Mouse (Mus musculus) kidney, adult 2 months (tissue): ENCODE measurements around the gene Atf6. TPM values are rescaled to one million over a fixed set of nuclear protein-coding genes. Genes with fewer than 3 reads are reported as not detected.

Experiments used
- DNase-seq: peaks from one replicate; pipeline ENCODE4 v3.0.0; 2021
- H3K27ac ChIP-seq: fragments of 200-500 bp; 2 replicates; pipeline ENCODE4 v1.5.1; 2012; ENCODE audit warnings: low read depth, low read length, control low read depth, inconsistent platforms; ENCODE audit not compliant: insufficient read depth
- H3K27me3 ChIP-seq: fragments of 200-500 bp; replicated peaks from 2 replicates; pipeline ENCODE4 v1.6.1; 2012; ENCODE audit warnings: mild to moderate bottlenecking, moderate library complexity, low read length, inconsistent platforms; ENCODE audit not compliant: control insufficient read depth, insufficient read depth
- H3K36me3 ChIP-seq: fragments of 200-500 bp; 2 replicates; pipeline ENCODE4 v1.6.1; 2012; ENCODE audit warnings: mild to moderate bottlenecking, moderate library complexity, low read length, inconsistent platforms; ENCODE audit not compliant: control insufficient read depth, insufficient read depth
- H3K4me1 ChIP-seq: fragments of 200-500 bp; 2 replicates; pipeline ENCODE4 v1.6.1; 2011; ENCODE audit warnings: low read length; ENCODE audit not compliant: control insufficient read depth, insufficient read depth
- H3K4me3 ChIP-seq: fragments of 200-500 bp; 2 replicates; pipeline ENCODE4 v1.5.1; 2011; ENCODE audit warnings: mild to moderate bottlenecking, low read depth, low read length, control low read depth; ENCODE audit not compliant: insufficient read depth
- CTCF ChIP-seq: fragments of 200-500 bp; conservative IDR thresholded peaks from 2 replicates; pipeline ENCODE4 v1.5.1; 2011; ENCODE audit warnings: low read depth, mild to moderate bottlenecking, control low read depth, low read length, moderate library complexity, mixed read lengths; ENCODE audit not compliant: insufficient read depth, insufficient read length
- POLR2A ChIP-seq: fragments of 200-500 bp; IDR thresholded peaks from one replicate; pipeline ENCODE4 v1.6.1; 2011; ENCODE audit warnings: low read depth, low read length, control low read depth
- WGBS: fragments of 180-500 bp; shearing (Covaris S2); methylation state at CpG from one replicate; pipeline ENCODE4 v1.1.7; 2018; 5-methylcytosine and 5-hydroxymethylcytosine counted together
- polyA plus RNA-seq: library from polyadenylated mRNA; depleted of rRNA; stranded (reverse); fragments of >200 nt; gene quantifications from 2 replicates; pipeline ENCODE4 v1.2.3, GENCODE M21; 2012

The Atf6 gene
- polyA plus RNA-seq, 1 experiment, result 15.4 TPM

DNA sequence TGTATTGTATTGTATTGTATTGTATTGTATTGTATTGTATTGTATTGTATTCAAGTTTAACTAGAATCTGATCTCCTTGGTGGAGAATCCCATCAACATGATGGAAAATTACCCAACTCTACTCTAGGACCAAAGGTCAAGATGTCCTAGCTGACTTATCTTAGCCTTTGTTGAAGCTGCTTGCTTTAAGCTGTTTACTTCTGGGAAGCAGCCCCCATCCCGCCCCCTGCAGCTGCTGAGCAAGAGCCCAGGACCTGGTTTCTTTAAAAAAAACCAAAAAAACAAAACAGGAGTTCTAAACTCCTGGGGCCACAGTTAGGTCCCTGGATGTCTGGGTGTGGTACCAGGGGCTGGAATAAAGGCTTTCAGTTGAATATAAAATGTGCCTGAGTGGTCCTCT is 24.7 kb upstream of the Atf6 start:
- DNase-seq, result no peak
- Histone ChIP-seq H3K27me3 (no peaks in the 10 kb centered on the region), H3K36me3 (no peaks in the 10 kb centered on the region), H3K4me1 (no peaks in the 10 kb centered on the region), H3K4me3 (no peak overlapping the region), H3K27ac (no peak overlapping the region)
- 69% methylated on average over 1 of the region's 1 CpGs for WGBS
- TF ChIP-seq CTCF, result no peak
- no peak for TF ChIP-seq POLR2A

DNA sequence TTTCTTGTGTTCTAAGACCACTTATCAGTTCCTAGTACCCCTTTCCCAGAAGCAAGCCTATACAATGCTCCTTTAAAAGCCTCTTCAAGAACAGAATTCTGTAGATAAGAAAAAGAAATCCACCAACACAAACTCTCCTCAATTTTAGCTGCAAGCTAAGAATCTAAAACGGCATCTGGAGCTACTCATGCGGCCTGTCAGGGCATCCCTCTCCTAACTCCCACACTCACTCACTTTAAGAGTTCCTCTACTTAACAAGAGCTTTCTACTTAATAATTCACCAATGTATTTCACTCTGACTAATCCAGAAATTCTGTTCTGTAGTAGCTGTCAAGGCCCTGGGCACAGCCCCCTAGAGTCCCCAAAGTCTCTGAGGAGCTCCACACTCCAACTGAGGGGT is 24.1 kb upstream of the Atf6 start:
- H3K36me3 ChIP-seq, result no peaks in the 10 kb centered on the region
- TF ChIP-seq POLR2A (no peak), CTCF (no peak)
- no peaks in the 10 kb centered on the region for H3K27me3 ChIP-seq
- DNase-seq, result no peak
- H3K4me1 ChIP-seq, result no peaks in the 10 kb centered on the region
- WGBS, result 64% methylated on average over 2 of the region's 2 CpGs
- no peak overlapping the region for H3K27ac ChIP-seq
- no peak overlapping the region for H3K4me3 ChIP-seq

DNA sequence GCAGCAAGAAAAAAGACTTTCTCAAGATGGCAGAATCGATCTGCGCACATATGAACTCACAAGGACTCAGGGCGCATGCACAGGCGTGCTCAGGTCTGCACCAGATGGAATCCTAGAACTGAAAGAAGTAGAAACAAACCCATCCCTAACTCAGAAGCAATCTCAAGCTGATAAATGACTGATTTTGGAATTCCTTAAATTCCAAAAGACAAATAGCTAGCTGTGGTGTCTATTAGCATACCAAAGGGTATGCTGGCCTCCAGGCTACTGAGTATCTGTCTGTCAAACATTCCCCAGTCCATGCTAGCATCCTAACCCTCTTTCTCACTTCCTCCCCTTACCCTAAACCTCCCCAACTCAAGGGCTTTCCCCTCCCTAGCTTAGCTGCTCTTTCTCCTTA is 21.7 kb upstream of the Atf6 start:
- DNase-seq, result no peak
- 87% methylated on average over 4 of the region's 4 CpGs for WGBS
- Histone ChIP-seq H3K36me3 (no peaks in the 10 kb centered on the region), H3K27me3 (no peaks in the 10 kb centered on the region), H3K4me3 (no peak overlapping the region), H3K4me1 (peaks cover 2% of the 10 kb centered on the region; the same call in 1 of the 2 replicates), H3K27ac (no peak overlapping the region)
- TF ChIP-seq CTCF (no peak), POLR2A (no peak)

DNA sequence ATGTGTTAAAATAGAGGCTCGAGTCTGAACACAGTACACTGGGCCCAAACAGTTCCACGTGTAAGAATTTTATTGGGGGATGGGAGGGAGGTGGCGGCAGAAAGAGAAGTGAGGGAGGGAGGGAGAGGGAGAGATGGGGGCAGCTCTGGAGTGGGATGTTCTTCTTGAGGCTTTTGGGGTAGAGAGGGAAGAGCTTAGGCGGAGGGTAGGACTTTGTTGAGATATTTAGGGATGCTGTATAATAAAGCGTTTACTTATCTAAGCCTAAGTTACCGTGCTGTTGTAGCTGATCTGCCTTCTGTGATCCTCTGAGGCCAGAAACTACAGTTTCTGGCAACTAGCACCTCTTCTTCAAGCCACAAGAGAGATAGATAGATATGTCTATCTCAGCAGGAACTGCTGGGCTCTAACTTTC is 18.5 kb upstream of the Atf6 start:
- no peak overlapping the region for H3K27ac ChIP-seq
- 0 out of 2 replicates have a peak overlapping the region, but pooled peaks have one; percentile 13 for H3K4me3 ChIP-seq
- DNase-seq, result no peak
- no peaks in the 10 kb centered on the region for H3K27me3 ChIP-seq
- WGBS, result 46% methylated on average over 6 of the region's 6 CpGs
- TF ChIP-seq CTCF, result no peak
- no peak for TF ChIP-seq POLR2A
- peaks cover 11% of the 10 kb centered on the region; the same call in 1 of the 2 replicates for H3K4me1 ChIP-seq
- H3K36me3 ChIP-seq, result no peaks in the 10 kb centered on the region

DNA sequence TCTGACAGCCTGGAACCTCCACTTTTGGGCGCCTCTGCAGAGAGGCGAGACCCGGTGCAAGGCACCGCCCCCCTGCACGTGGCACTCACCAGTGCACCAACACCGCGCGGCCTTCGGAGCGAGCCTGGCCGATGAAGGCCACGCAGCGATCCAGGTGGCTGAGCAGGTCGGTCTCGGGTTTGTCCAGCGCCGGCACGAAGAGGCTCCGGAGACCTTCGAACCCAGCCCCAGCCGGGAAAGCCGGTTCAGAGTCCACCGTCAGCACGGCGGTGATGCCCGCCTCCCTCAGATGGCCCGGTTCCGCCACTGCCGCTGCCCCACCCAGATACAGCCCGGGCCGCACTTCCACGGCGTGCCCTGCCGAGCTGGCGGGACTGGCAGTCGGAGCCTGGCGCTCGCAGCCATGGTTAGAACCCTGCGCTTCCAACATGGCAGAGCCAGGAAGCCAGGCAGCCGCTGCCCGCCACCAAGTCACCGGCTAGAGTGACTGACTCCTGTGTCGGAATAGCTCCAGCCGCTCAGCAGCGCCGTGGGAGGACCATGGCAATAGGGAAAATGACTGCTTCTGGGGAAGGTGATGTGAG is 17.5 kb upstream of the Atf6 start, which contains the start of the genes Gm26620 and Dusp12:
TSS of gene Gm26620 (plus strand) at position 88 of the 584 bp plus-strand sequence.
TSS of gene Dusp12 (minus strand) at position 563 of the 584 bp plus-strand sequence.
- peak; percentile 92 for DNase-seq
- WGBS, result under 1% methylated on average over 46 of the region's 46 CpGs
- no peaks in the 10 kb centered on the region for H3K36me3 ChIP-seq
- H3K27ac ChIP-seq, result peak within 1 kb of the TSS; percentile 78
- peaks cover 15% of the 10 kb centered on the region; the same call in 1 of the 2 replicates for H3K4me1 ChIP-seq
- peak within 1 kb of the TSS; percentile 87 for H3K4me3 ChIP-seq
- no peak for TF ChIP-seq POLR2A
- TF ChIP-seq CTCF, result peak; percentile 77
- no peaks in the 10 kb centered on the region for H3K27me3 ChIP-seq

DNA sequence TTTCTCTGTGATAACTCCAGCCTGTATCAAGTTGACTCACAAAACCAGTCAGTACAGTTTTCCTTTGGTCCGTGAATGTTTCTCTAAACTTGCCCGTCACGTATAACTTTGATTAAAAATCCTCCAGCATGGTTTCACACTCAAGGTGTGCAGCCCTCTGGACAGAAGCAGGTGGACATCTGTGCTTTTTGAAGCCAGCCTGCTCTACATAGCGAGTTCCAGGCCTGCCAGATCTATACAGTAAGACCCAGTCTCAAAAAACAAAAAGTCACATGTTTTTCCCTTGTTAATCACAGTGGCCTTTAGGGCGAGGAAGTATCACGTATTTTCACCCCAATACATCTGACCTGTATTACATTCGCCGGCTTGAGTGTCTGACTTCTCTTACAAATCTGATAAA is 16.8 kb upstream of the Atf6 start:
- Histone ChIP-seq H3K4me3 (peak overlapping the region; percentile 87), H3K27ac (peak overlapping the region; percentile 78), H3K36me3 (no peaks in the 10 kb centered on the region), H3K4me1 (peaks cover 15% of the 10 kb centered on the region; the same call in 1 of the 2 replicates), H3K27me3 (no peaks in the 10 kb centered on the region)
- WGBS, result 11% methylated on average over 8 of the region's 8 CpGs
- TF ChIP-seq POLR2A (no peak), CTCF (no peak)
- DNase-seq, result no peak

DNA sequence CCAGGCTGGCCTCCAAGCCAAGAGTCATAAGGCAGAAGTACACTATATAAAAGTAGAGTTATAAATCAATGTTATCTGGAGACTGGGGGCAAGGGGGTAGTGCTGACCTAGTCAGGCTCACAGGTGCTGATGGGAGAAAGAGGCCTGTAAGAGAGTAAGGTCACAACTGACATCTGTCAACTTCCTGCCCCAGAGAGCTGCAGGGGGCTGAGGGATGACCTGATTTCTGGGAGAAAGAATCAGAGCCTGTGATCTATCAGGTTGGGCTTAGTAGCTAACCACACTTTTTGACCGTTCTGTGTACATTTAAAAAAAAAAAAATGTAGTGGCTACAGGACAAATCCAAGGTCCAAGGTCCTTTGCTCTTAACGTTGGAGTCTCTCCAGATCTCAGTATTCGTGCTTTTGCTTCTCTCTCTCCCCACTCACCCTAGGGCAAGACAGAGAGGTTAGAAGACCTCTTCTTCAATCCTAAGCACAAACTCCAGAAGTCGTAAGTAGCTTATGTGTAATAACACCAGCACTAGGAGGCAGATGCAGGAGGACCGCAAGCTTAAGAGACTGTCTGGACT is 15.4 kb upstream of the Atf6 start:
- Histone ChIP-seq H3K27ac (peak overlapping the region; percentile 91), H3K27me3 (no peaks in the 10 kb centered on the region), H3K4me1 (peaks cover 15% of the 10 kb centered on the region; the same call in 1 of the 2 replicates), H3K36me3 (no peaks in the 10 kb centered on the region), H3K4me3 (no peak overlapping the region)
- TF ChIP-seq POLR2A, result no peak
- TF ChIP-seq CTCF, result no peak
- WGBS, result 40% methylated on average over 5 of the region's 5 CpGs
- peak; percentile 71 for DNase-seq
